Mouse (Mus musculus) midbrain, embryonic 10.5 days (tissue): ENCODE results near the gene Ptprm. TPM values are rescaled to one million over a fixed set of nuclear protein-coding genes. Genes with fewer than 3 reads are reported as not detected.
A peak's percentile ranks its signal among the peaks of the same experiment; 100 is the strongest.

ENCODE experiments used
- DNase-seq: peaks from one replicate; pipeline ENCODE4 v3.0.0-alpha.2; 2017; ENCODE audit warnings: low spot score
- H3K27ac ChIP-seq: fragments of 300-500 bp; sonication (generic); replicated peaks from 2 replicates; pipeline ENCODE4 v1.5.1; 2016; ENCODE audit warnings: mild to moderate bottlenecking
- H3K27me3 ChIP-seq: fragments of 300-500 bp; sonication (generic); 2 replicates; pipeline ENCODE4 v1.6.1; 2016; ENCODE audit warnings: low read depth, mild to moderate bottlenecking; ENCODE audit not compliant: poor library complexity, severe bottlenecking
- H3K36me3 ChIP-seq: fragments of 300-500 bp; sonication (generic); 2 replicates; pipeline ENCODE4 v1.6.1; 2016; ENCODE audit warnings: mild to moderate bottlenecking, moderate library complexity
- H3K4me1 ChIP-seq: fragments of 300-500 bp; sonication (generic); 2 replicates; pipeline ENCODE4 v1.6.1; 2016
- H3K4me3 ChIP-seq: fragments of 300-500 bp; sonication (generic); 2 replicates; pipeline ENCODE4 v1.5.1; 2016; ENCODE audit warnings: mild to moderate bottlenecking, moderate library complexity
- H3K9me3 ChIP-seq: fragments of 300-500 bp; sonication (generic); replicated peaks from 2 replicates; pipeline ENCODE4 v1.6.1; 2016; ENCODE audit warnings: mild to moderate bottlenecking
- WGBS: fragments of 180-500 bp; shearing (Covaris S2); methylation state at CpG from one replicate; pipeline ENCODE4 v1.1.7; 2016; 5-methylcytosine and 5-hydroxymethylcytosine counted together
- polyA plus RNA-seq: library from polyadenylated mRNA; unstranded; fragments of >200 nt; fragmentation: Nextera tagmentation; extraction: Ambion mirVana; gene quantifications from 2 replicates; pipeline ENCODE4 v1.2.1, GENCODE M21; 2016

Gene Ptprm
- polyA plus RNA-seq, 1 experiment from 2014 or later = 6.4 TPM

DNA sequence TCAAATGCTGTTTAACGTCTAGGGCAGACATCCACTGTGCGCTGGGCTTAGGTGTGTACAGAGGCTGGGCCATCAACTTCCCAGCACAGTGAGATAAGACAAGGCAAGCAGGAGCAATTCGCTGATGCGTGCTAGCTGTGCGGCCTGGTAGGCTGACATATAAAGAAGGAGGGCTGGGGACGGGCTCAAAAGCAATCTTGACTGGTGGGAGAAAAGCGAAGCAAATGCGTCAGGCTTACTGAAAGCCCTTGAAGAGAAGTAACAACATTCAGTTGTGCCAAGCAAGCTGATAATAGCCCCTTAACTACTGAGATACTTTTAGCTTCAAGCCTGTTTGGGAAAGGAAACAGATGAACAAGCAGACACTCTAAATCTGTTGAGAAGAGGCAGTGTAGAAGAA is 217.8 kb downstream of the Ptprm start:
- Histone ChIP-seq H3K27me3 (no peaks in the 10 kb centered on the region), H3K27ac (no peak overlapping the region), H3K4me1 (no peaks in the 10 kb centered on the region), H3K9me3 (no peaks in the 10 kb centered on the region), H3K36me3 (no peaks in the 10 kb centered on the region), H3K4me3 (no peak overlapping the region)
- 85% methylated on average over 8 of the region's 8 CpGs for WGBS
- DNase-seq = no peak

- H3K4me3 ChIP-seq = no peak overlapping the region
- H3K27me3 ChIP-seq = no peaks in the 10 kb centered on the region
- H3K27ac ChIP-seq = 0 out of 2 replicates have a peak overlapping the region, but pooled peaks have one; percentile 28
- H3K4me1 ChIP-seq = no peaks in the 10 kb centered on the region
- WGBS = 88% methylated on average over 4 of the region's 4 CpGs
- DNase-seq = no peak
- no peaks in the 10 kb centered on the region for H3K36me3 ChIP-seq
- no peaks in the 10 kb centered on the region for H3K9me3 ChIP-seq
Observed at GRCm38 (mm10) chr17:67134235-67134634, 220.0 kb downstream of the Ptprm start.

- no peak overlapping the region for H3K4me3 ChIP-seq
- no peaks in the 10 kb centered on the region for H3K27me3 ChIP-seq
- H3K27ac ChIP-seq = no peak overlapping the region
- no peaks in the 10 kb centered on the region for H3K4me1 ChIP-seq
- no peaks in the 10 kb centered on the region for H3K9me3 ChIP-seq
- DNase-seq = no peak
- 80% methylated on average over 13 of the region's 13 CpGs for WGBS
- no peaks in the 10 kb centered on the region for H3K36me3 ChIP-seq
Observed at GRCm38 (mm10) chr17:67133440-67134103, 220.7 kb downstream of the Ptprm start.

- no peak overlapping the region for H3K27ac ChIP-seq
- 93% methylated on average over 4 of the region's 4 CpGs for WGBS
- DNase-seq = no peak
Observed at GRCm38 (mm10) chr17:67133026-67133425, 221.2 kb downstream of the Ptprm start.

GRCm38 (mm10) chr17:67127530-67127929 is 226.7 kb downstream of the Ptprm start:
- WGBS = 83% methylated on average over 7 of the region's 7 CpGs
- Histone ChIP-seq H3K4me1 (peaks cover 11% of the 10 kb centered on the region; the same call in 1 of the 2 replicates), H3K36me3 (no peaks in the 10 kb centered on the region), H3K4me3 (no peak overlapping the region), H3K27me3 (no peaks in the 10 kb centered on the region), H3K9me3 (no peaks in the 10 kb centered on the region), H3K27ac (no peak overlapping the region)
- DNase-seq = no peak

More at GRCm38 (mm10) chr17:67133026-67133425, 221.2 kb downstream of the Ptprm start:
- H3K4me1 ChIP-seq = no peaks in the 10 kb centered on the region
- no peaks in the 10 kb centered on the region for H3K27me3 ChIP-seq
- no peaks in the 10 kb centered on the region for H3K36me3 ChIP-seq
- no peaks in the 10 kb centered on the region for H3K9me3 ChIP-seq
- H3K4me3 ChIP-seq = no peak overlapping the region

GRCm38 (mm10) chr17:67125596-67125995 is 228.7 kb downstream of the Ptprm start:
- 77% methylated on average over 4 of the region's 4 CpGs for WGBS
- DNase-seq = no peak
- no peak overlapping the region for H3K27ac ChIP-seq
- H3K4me1 ChIP-seq = peaks cover 17% of the 10 kb centered on the region
- no peaks in the 10 kb centered on the region for H3K27me3 ChIP-seq
- no peaks in the 10 kb centered on the region for H3K9me3 ChIP-seq
- H3K36me3 ChIP-seq = no peaks in the 10 kb centered on the region
- no peak overlapping the region for H3K4me3 ChIP-seq

DNA sequence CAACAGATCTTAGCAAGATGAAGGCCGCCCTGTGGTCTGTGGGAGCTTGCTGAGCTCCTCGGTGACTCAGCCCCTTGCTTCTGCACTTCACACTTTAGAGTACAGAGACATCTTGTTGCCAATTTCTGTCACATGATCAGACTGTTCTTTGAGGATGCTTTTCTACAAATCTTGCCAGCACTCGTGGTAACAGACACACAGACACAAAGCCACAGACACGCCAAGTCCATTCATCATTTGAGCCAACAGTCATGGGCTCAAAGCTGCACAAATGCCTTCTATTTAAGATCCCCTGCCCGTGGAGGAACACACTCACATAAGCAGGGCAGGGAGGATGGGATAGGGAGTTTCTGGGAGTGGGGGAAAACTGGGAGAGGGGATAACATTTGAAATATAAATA is 230.0 kb downstream of the Ptprm start:
- WGBS = 83% methylated on average over 5 of the region's 5 CpGs
- Histone ChIP-seq H3K4me3 (no peak overlapping the region), H3K9me3 (no peaks in the 10 kb centered on the region), H3K36me3 (no peaks in the 10 kb centered on the region), H3K4me1 (peaks cover 27% of the 10 kb centered on the region), H3K27ac (no peak overlapping the region), H3K27me3 (no peaks in the 10 kb centered on the region)
- no peak for DNase-seq

GRCm38 (mm10) chr17:67123722-67124121 is 230.5 kb downstream of the Ptprm start:
- Histone ChIP-seq H3K4me1 (peaks cover 31% of the 10 kb centered on the region), H3K27me3 (no peaks in the 10 kb centered on the region), H3K4me3 (no peak overlapping the region), H3K36me3 (no peaks in the 10 kb centered on the region), H3K9me3 (no peaks in the 10 kb centered on the region), H3K27ac (no peak overlapping the region)
- no peak for DNase-seq
- WGBS = 87% methylated on average over 5 of the region's 5 CpGs

GRCm38 (mm10) chr17:67120863-67121262 is 233.4 kb downstream of the Ptprm start:
- H3K36me3 ChIP-seq = no peaks in the 10 kb centered on the region
- no peak overlapping the region for H3K27ac ChIP-seq
- DNase-seq = no peak
- peaks cover 29% of the 10 kb centered on the region for H3K4me1 ChIP-seq
- H3K4me3 ChIP-seq = no peak overlapping the region
- 72% methylated on average over 5 of the region's 5 CpGs for WGBS
- H3K9me3 ChIP-seq = no peaks in the 10 kb centered on the region
- H3K27me3 ChIP-seq = no peaks in the 10 kb centered on the region

GRCm38 (mm10) chr17:67118676-67119340 is 235.4 kb downstream of the Ptprm start:
- no peaks in the 10 kb centered on the region for H3K9me3 ChIP-seq
- no peaks in the 10 kb centered on the region for H3K36me3 ChIP-seq
- DNase-seq = no peak
- no peaks in the 10 kb centered on the region for H3K27me3 ChIP-seq
- no peak overlapping the region for H3K4me3 ChIP-seq
- H3K27ac ChIP-seq = peak overlapping the region; percentile 29; the same call in 1 of the 2 replicates
- peaks cover 25% of the 10 kb centered on the region for H3K4me1 ChIP-seq
- WGBS = 76% methylated on average over 7 of the region's 7 CpGs

DNA sequence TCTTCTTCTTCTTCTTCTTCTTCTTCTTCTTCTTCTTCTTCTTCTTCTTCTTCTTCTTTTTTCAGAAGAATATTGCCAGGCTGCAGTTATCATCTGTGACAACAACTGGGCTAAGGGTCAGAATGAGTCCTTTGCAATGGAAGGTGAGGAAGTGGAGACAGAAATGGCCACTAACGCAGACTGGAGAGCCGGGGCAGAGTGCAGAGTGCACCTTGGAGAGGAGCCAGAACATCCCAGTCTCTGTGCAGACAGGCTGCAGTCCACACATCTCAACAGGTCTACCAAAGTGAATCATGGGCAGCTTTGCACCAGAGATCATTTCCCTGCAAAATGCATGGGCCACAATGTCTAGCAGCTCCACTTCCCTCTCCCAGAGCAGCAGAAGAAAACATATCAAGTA is 239.4 kb downstream of the Ptprm start:
- Histone ChIP-seq H3K9me3 (no peaks in the 10 kb centered on the region), H3K4me3 (no peak overlapping the region), H3K27ac (no peak overlapping the region), H3K27me3 (no peaks in the 10 kb centered on the region), H3K4me1 (peaks cover 12% of the 10 kb centered on the region), H3K36me3 (no peaks in the 10 kb centered on the region)
- no peak for DNase-seq
- WGBS = 86% methylated on average over 2 of the region's 2 CpGs

DNA sequence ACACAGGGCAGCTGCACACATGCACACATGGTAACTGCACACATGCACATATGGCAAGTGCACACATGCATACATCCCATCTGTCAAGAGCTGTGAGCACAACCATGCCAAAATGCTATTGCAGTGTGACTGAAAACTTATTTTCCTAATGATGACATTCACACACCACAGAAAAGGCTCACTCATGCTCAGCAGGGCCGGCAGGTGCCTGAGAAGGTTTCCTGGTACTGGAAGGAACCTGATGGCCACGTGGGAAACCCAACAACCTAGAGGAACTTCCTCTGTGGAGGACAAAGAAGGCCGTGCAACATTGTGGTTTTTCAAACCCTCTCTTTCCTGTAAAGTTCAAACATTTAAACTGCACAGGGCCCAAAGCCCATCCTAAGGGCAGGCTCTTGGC is 241.6 kb downstream of the Ptprm start:
- Histone ChIP-seq H3K9me3 (no peaks in the 10 kb centered on the region), H3K27ac (no peak overlapping the region), H3K36me3 (no peaks in the 10 kb centered on the region), H3K4me1 (no peaks in the 10 kb centered on the region), H3K4me3 (no peak overlapping the region), H3K27me3 (no peaks in the 10 kb centered on the region)
- no peak for DNase-seq
- 92% methylated on average over 3 of the region's 3 CpGs for WGBS

DNA sequence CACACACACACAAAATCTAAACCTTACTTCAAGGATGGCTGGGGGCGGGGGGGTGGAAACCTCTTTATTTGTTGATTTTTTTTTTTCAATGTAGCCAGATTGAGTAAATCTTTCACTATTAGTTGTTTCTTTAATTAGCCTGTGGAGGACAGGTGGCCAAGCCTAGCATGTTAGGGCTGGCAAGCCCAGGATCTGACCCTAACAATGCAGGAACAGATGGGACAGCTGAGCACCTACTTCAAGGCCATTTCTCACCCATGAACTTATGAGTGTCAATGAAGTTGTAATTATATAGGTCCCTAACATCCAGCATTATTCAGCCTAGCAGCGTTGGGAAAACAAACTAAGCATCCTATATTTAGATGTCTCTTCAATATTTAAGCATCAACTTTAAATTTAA is 248.1 kb downstream of the Ptprm start:
- no peak for DNase-seq
- WGBS = 88% methylated on average over 2 of the region's 2 CpGs
- no peaks in the 10 kb centered on the region for H3K27me3 ChIP-seq
- H3K4me3 ChIP-seq = no peak overlapping the region
- H3K27ac ChIP-seq = no peak overlapping the region
- H3K36me3 ChIP-seq = no peaks in the 10 kb centered on the region
- no peaks in the 10 kb centered on the region for H3K9me3 ChIP-seq
- no peaks in the 10 kb centered on the region for H3K4me1 ChIP-seq
